Mouse (Mus musculus) mouse embryonic stem cell (cell line): ENCODE results near the gene Rpia.
"Not testable (repeated sequence)": the region's sequence is repeated elsewhere in the genome, so short reads cannot be mapped to it uniquely, and the experiment has no call there.

ENCODE experiments used
- in situ Hi-C, 2 experiments: fragments of 300-500 bp; cut with MboI; formaldehyde crosslinking; loops; 1 replicate in 1 of 2; 3 replicates in 1 of 2; pipeline ENCODE4 v1.14.3; 2019 to 2020; ENCODE audit warnings: low sequenced_read_pairs in 2 of 2, low pct_unique_long_range_greater_than_20kb in 1 of 2, mixed read lengths in 1 of 2; ENCODE audit not compliant: unreplicated experiment in 1 of 2

Rpia gene

GRCm38 (mm10) chr6:70791824-70792535, at the start of gene Rpia:
Rpia (minus strand) TSS chr6:70792232.
- in situ Hi-C loops: no loop called here

- in situ Hi-C loops: no loop called here
Measured at GRCm38 (mm10) chr6:70840281-70840680, 48.2 kb upstream of the Rpia start.

GRCm38 (mm10) chr6:70838532-70838931, 46.5 kb upstream of the Rpia start:
- in situ Hi-C loops: no loop called here

- in situ Hi-C loops: no loop called here
Measured at GRCm38 (mm10) chr6:70837297-70837696, 45.3 kb upstream of the Rpia start.

- in situ Hi-C loops: no loop called here
Measured at GRCm38 (mm10) chr6:70831179-70831839, 39.3 kb upstream of the Rpia start.

- in situ Hi-C loops: no loop called here
Measured at GRCm38 (mm10) chr6:70830552-70830951, 38.5 kb upstream of the Rpia start.

- in situ Hi-C loops: no loop called here
Measured at GRCm38 (mm10) chr6:70829451-70829850, 37.4 kb upstream of the Rpia start.

GRCm38 (mm10) chr6:70824987-70825337, 32.9 kb upstream of the Rpia start:
- in situ Hi-C loops: no loop called here

GRCm38 (mm10) chr6:70824085-70824986, 32.3 kb upstream of the Rpia start:
- in situ Hi-C loops: no loop called here

- in situ Hi-C loops: not testable (repeated sequence)
Measured at GRCm38 (mm10) chr6:70823277-70823676, 31.2 kb upstream of the Rpia start.

GRCm38 (mm10) chr6:70822386-70822910, 30.4 kb upstream of the Rpia start:
- in situ Hi-C loops: no loop called here

- in situ Hi-C loops: no loop called here
Measured at GRCm38 (mm10) chr6:70821566-70821965, 29.5 kb upstream of the Rpia start.

- in situ Hi-C loops: loop anchor here (5.0 to 10.0 kb wide), 2 partner anchors 62 to 319 kb away; no protein-coding TSS in a partner anchor
Measured at GRCm38 (mm10) chr6:70815471-70815870, 23.4 kb upstream of the Rpia start.

GRCm38 (mm10) chr6:70814629-70814950, 22.6 kb upstream of the Rpia start:
- in situ Hi-C loops: loop anchor here in 1 of 2 experiments (10.0 kb wide), 1 partner anchor 320 kb away; no protein-coding TSS in a partner anchor

- in situ Hi-C loops: loop anchor here in 1 of 2 experiments (10.0 kb wide), 1 partner anchor 321 kb away; no protein-coding TSS in a partner anchor
Measured at GRCm38 (mm10) chr6:70813921-70814628, 22.0 kb upstream of the Rpia start.

GRCm38 (mm10) chr6:70812526-70812895, 20.5 kb upstream of the Rpia start:
- in situ Hi-C loops: loop anchor here in 1 of 2 experiments (10.0 kb wide), 1 partner anchor 322 kb away; no protein-coding TSS in a partner anchor

- in situ Hi-C loops: loop anchor here in 1 of 2 experiments (10.0 kb wide), 1 partner anchor 323 kb away; no protein-coding TSS in a partner anchor
Measured at GRCm38 (mm10) chr6:70811557-70812525, 19.8 kb upstream of the Rpia start.
